Mouse (Mus musculus) retina, postnatal 7 days (tissue): Measurements from ENCODE around the gene Lrrc36.
A peak's percentile ranks its signal among the peaks of the same experiment; 100 is the strongest.

Source experiments
- DNase-seq: peaks from one replicate; pipeline ENCODE4 v3.0.0-alpha.2; 2012; ENCODE audit warnings: low read depth, low spot score

The Lrrc36 gene

GRCm38 (mm10) chr8:105466700-105467291 lies 53.4 kb downstream of the Lrrc36 start:
- DNase-seq, result no peak

GRCm38 (mm10) chr8:105467396-105467985 lies 54.1 kb downstream of the Lrrc36 start:
- DNase-seq, result no peak

GRCm38 (mm10) chr8:105468002-105468720 lies 54.8 kb downstream of the Lrrc36 start:
- DNase-seq, result no peak

GRCm38 (mm10) chr8:105469041-105469695 lies 55.8 kb downstream of the Lrrc36 start:
- DNase-seq, result no peak

- DNase-seq, result no peak
These were observed 56.4 kb downstream of the Lrrc36 start for GRCm38 (mm10) chr8:105469816-105470215.

GRCm38 (mm10) chr8:105470262-105470661 lies 56.9 kb downstream of the Lrrc36 start:
- no peak for DNase-seq

- DNase-seq, result no peak
These were observed 57.4 kb downstream of the Lrrc36 start for GRCm38 (mm10) chr8:105470681-105471313.

- peak; percentile 91 for DNase-seq
These were observed 58.1 kb downstream of the Lrrc36 start, which contains the start of gene Tppp3 for GRCm38 (mm10) chr8:105471314-105472015. TSS of gene Tppp3 (minus strand) at chr8:105471526.

- DNase-seq, result no peak
These were observed 59.1 kb downstream of the Lrrc36 start for GRCm38 (mm10) chr8:105472414-105472932.

- DNase-seq, result no peak
These were observed 59.6 kb downstream of the Lrrc36 start for GRCm38 (mm10) chr8:105472983-105473382.

GRCm38 (mm10) chr8:105473816-105474606 lies 60.6 kb downstream of the Lrrc36 start:
- no peak for DNase-seq

GRCm38 (mm10) chr8:105474680-105475079 lies 61.3 kb downstream of the Lrrc36 start:
- DNase-seq, result no peak

- DNase-seq, result no peak
These were observed 61.9 kb downstream of the Lrrc36 start for GRCm38 (mm10) chr8:105475254-105475653.

- DNase-seq, result no peak
These were observed 62.4 kb downstream of the Lrrc36 start for GRCm38 (mm10) chr8:105475742-105476141.

- DNase-seq, result no peak
These were observed 62.8 kb downstream of the Lrrc36 start for GRCm38 (mm10) chr8:105476161-105476560.

- no peak for DNase-seq
These were observed 63.5 kb downstream of the Lrrc36 start for GRCm38 (mm10) chr8:105476628-105477413.

GRCm38 (mm10) chr8:105477792-105478191 lies 64.4 kb downstream of the Lrrc36 start:
- DNase-seq, result no peak

- DNase-seq, result no peak
These were observed 67.6 kb downstream of the Lrrc36 start for GRCm38 (mm10) chr8:105481013-105481412.

GRCm38 (mm10) chr8:105481453-105481852 lies 68.1 kb downstream of the Lrrc36 start:
- no peak for DNase-seq
